In genomic region chr11:49893806-49894205, GRCm38 (mm10) we compare ENCODE assay signal across 23 mouse cellular contexts. TPM values are rescaled to one million over a fixed set of nuclear protein-coding genes. Genes with fewer than 3 reads are reported as not detected.
DNase-seq lines count a peak whose midpoint lies in the region; ATAC-seq lines count a peak whose summit lies in the region.
"Had no signal": no experiment of that assay in that cellular context is flagged by ENCODE, and none has a peak within 500 bp of the region (broad histone marks: within the 10 kb centered on the region; RNA-seq: fewer than 3 reads in every experiment).

No protein-coding gene starts in this region.

- H3K4me2 ChIP-seq in forebrain, embryonic 14.5 days (ENCODE audit: low read length), result no peak overlapping the region
- no peak overlapping the region for H3K4me2 ChIP-seq in forebrain, embryonic 13.5 days
- no peak overlapping the region for H3K4me2 ChIP-seq in hindbrain, embryonic 13.5 days
- H3K4me2 ChIP-seq in midbrain, embryonic 14.5 days (ENCODE audit: low read length), result no peak overlapping the region
- no peak overlapping the region for H3K4me2 ChIP-seq in midbrain, embryonic 11.5 days
- H3K4me2 ChIP-seq: embryonic facial prominence, embryonic 13.5 days; heart, embryonic 13.5 days had no signal

- H3K4me3 ChIP-seq in forebrain, embryonic 14.5 days (ENCODE audit: low read depth, low read length), result no peak overlapping the region
- no peak overlapping the region for H3K4me3 ChIP-seq in forebrain, embryonic 13.5 days
- no peak overlapping the region for H3K4me3 ChIP-seq in hindbrain, embryonic 13.5 days
- H3K4me3 ChIP-seq in hindbrain, embryonic 10.5 days, result no peak overlapping the region
- no peak overlapping the region for H3K4me3 ChIP-seq in midbrain, embryonic 14.5 days (replicated peaks; ENCODE audit: low read depth, low read length)
- H3K4me3 ChIP-seq in midbrain, embryonic 11.5 days (ENCODE audit: low read depth, low read length), result no peak overlapping the region
- H3K4me3 ChIP-seq: embryonic facial prominence, embryonic 13.5 days; gastrocnemius, adult 2 months; heart, embryonic 13.5 days had no signal

- no peaks in the 10 kb centered on the region for H3K4me1 ChIP-seq in forebrain, embryonic 14.5 days (ENCODE audit: control insufficient read depth, insufficient read depth, low read length)
- H3K4me1 ChIP-seq in forebrain, embryonic 13.5 days, result no peaks in the 10 kb centered on the region
- H3K4me1 ChIP-seq in hindbrain, embryonic 13.5 days (replicated peaks), result no peaks in the 10 kb centered on the region
- no peaks in the 10 kb centered on the region for H3K4me1 ChIP-seq in hindbrain, embryonic 10.5 days (replicated peaks)
- no peaks in the 10 kb centered on the region for H3K4me1 ChIP-seq in midbrain, embryonic 14.5 days (ENCODE audit: control insufficient read depth, insufficient read depth, low read length)
- no peaks in the 10 kb centered on the region for H3K4me1 ChIP-seq in midbrain, embryonic 11.5 days (ENCODE audit: control insufficient read depth, insufficient read depth, low read length)

- H3K9ac ChIP-seq in forebrain, embryonic 14.5 days (ENCODE audit: low read length), result no peak overlapping the region
- no peak overlapping the region for H3K9ac ChIP-seq in forebrain, embryonic 13.5 days
- no peak overlapping the region for H3K9ac ChIP-seq in hindbrain, embryonic 13.5 days
- H3K9ac ChIP-seq in midbrain, embryonic 14.5 days (replicated peaks; ENCODE audit: low read length), result no peak overlapping the region
- H3K9ac ChIP-seq in midbrain, embryonic 11.5 days (ENCODE audit: low read length), result no peak overlapping the region
- H3K9ac ChIP-seq: embryonic facial prominence, embryonic 13.5 days; heart, embryonic 13.5 days had no signal

- no peak overlapping the region for H3K27ac ChIP-seq in forebrain, embryonic 14.5 days (ENCODE audit: low read depth, low read length)
- no peak overlapping the region for H3K27ac ChIP-seq in forebrain, embryonic 13.5 days
- H3K27ac ChIP-seq in hindbrain, embryonic 13.5 days, result 0 out of 2 replicates have a peak overlapping the region, but pooled peaks have one; percentile 18
- no peak overlapping the region for H3K27ac ChIP-seq in hindbrain, embryonic 10.5 days
- no peak overlapping the region for H3K27ac ChIP-seq in midbrain, embryonic 14.5 days (replicated peaks; ENCODE audit: low read depth, low read length)
- H3K27ac ChIP-seq in midbrain, embryonic 11.5 days (ENCODE audit: low read depth, low read length), result no peak overlapping the region
- H3K27ac ChIP-seq: embryonic facial prominence, embryonic 13.5 days; gastrocnemius, adult 2 months; heart, embryonic 13.5 days had no signal

- WGBS in forebrain, embryonic 14.5 days, result 66% methylated on average over 11 of the region's 11 CpGs
- WGBS in forebrain, embryonic 13.5 days, result 74% methylated on average over 11 of the region's 11 CpGs
- WGBS in hindbrain, embryonic 13.5 days, result 69% methylated on average over 11 of the region's 11 CpGs
- 82% methylated on average over 11 of the region's 11 CpGs for WGBS in hindbrain, embryonic 10.5 days
- WGBS in midbrain, embryonic 14.5 days, result 71% methylated on average over 11 of the region's 11 CpGs
- WGBS in midbrain, embryonic 11.5 days, result 85% methylated on average over 11 of the region's 11 CpGs

- H3K9me3 ChIP-seq in forebrain, embryonic 14.5 days (replicated peaks; ENCODE audit: control insufficient read depth, low read length), result no peaks in the 10 kb centered on the region
- no peaks in the 10 kb centered on the region for H3K9me3 ChIP-seq in forebrain, embryonic 13.5 days (replicated peaks)
- peaks cover 7% of the 10 kb centered on the region; the same call in 1 of the 2 replicates for H3K9me3 ChIP-seq in hindbrain, embryonic 13.5 days
- peaks cover 10% of the 10 kb centered on the region for H3K9me3 ChIP-seq in hindbrain, embryonic 10.5 days
- H3K9me3 ChIP-seq in midbrain, embryonic 14.5 days (ENCODE audit: control insufficient read depth, low read length), result peaks cover 7% of the 10 kb centered on the region; the same call in 1 of the 2 replicates
- H3K9me3 ChIP-seq in midbrain, embryonic 11.5 days (ENCODE audit: control insufficient read depth, low read length), result no peaks in the 10 kb centered on the region
- H3K9me3 ChIP-seq: G1E had no signal

- ATAC-seq in forebrain, embryonic 14.5 days, result no peak
- no peak for ATAC-seq in forebrain, embryonic 13.5 days
- no peak for ATAC-seq in hindbrain, embryonic 13.5 days (ENCODE audit: low FRiP score)
- no peak for ATAC-seq in midbrain, embryonic 14.5 days (ENCODE audit: low FRiP score, low TSS enrichment)
- no peak for ATAC-seq in midbrain, embryonic 11.5 days (ENCODE audit: low FRiP score)
- ATAC-seq: CD4-positive, CD25-positive, alpha-beta regulatory T cell, adult 4 months; inflammation-experienced regulatory T-cells, adult 6 months; intestine, postnatal 0 days had no signal

- DNase-seq in forebrain, embryonic 14.5 days (ENCODE audit: low spot score), result peak; percentile 56
- DNase-seq in hindbrain, embryonic 10.5 days (ENCODE audit: low spot score), result no peak
- peak; percentile 27 for DNase-seq in midbrain, embryonic 14.5 days
- no peak for DNase-seq in midbrain, embryonic 11.5 days (ENCODE audit: low spot score, missing footprints)
- DNase-seq in cerebellum, adult 9-10 months, result no peak
- DNase-seq: adrenal gland, postnatal 10 days; B cell, adult 2 months; cerebellum, adult 11-12 months; cerebellum, adult 9-11 months; cerebellum, postnatal 36 days; gastrocnemius, adult 2 months; gastrocnemius, postnatal 25 days; heart, postnatal 36 days; kidney, adult 8-10 months had no signal

- no peaks in the 10 kb centered on the region for H3K27me3 ChIP-seq in forebrain, embryonic 14.5 days (replicated peaks; ENCODE audit: control insufficient read depth, insufficient read depth, low read length)
- H3K27me3 ChIP-seq in forebrain, embryonic 13.5 days, result peaks cover 3% of the 10 kb centered on the region; the same call in 1 of the 2 replicates
- no peaks in the 10 kb centered on the region for H3K27me3 ChIP-seq in hindbrain, embryonic 13.5 days
- H3K27me3 ChIP-seq in hindbrain, embryonic 10.5 days (ENCODE audit: insufficient read depth, poor library complexity, severe bottlenecking), result peaks cover 1% of the 10 kb centered on the region
- no peaks in the 10 kb centered on the region for H3K27me3 ChIP-seq in midbrain, embryonic 14.5 days (ENCODE audit: control insufficient read depth, insufficient read depth, low read length)
- no peaks in the 10 kb centered on the region for H3K27me3 ChIP-seq in midbrain, embryonic 11.5 days (ENCODE audit: control insufficient read depth, insufficient read depth, low read length)

- H3K36me3 ChIP-seq in forebrain, embryonic 14.5 days (ENCODE audit: control insufficient read depth, insufficient read depth, low read length), result peaks cover 4% of the 10 kb centered on the region; the same call in 1 of the 2 replicates
- 0 out of 2 replicates have a peak, but pooled peaks cover 4% of the 10 kb centered on the region for H3K36me3 ChIP-seq in forebrain, embryonic 13.5 days (ENCODE audit: poor library complexity, severe bottlenecking)
- H3K36me3 ChIP-seq in hindbrain, embryonic 13.5 days, result peaks cover 4% of the 10 kb centered on the region; the same call in 1 of the 2 replicates
- H3K36me3 ChIP-seq in hindbrain, embryonic 10.5 days, result 0 out of 2 replicates have a peak, but pooled peaks cover 4% of the 10 kb centered on the region
- H3K36me3 ChIP-seq in midbrain, embryonic 14.5 days (ENCODE audit: control insufficient read depth, insufficient read depth, low read length), result peaks cover 6% of the 10 kb centered on the region; the same call in 1 of the 2 replicates
- H3K36me3 ChIP-seq in midbrain, embryonic 11.5 days (ENCODE audit: control insufficient read depth, insufficient read depth, low read length), result no peaks in the 10 kb centered on the region

RNA-seq across cellular contexts. Expression of gene Rasgef1c, which starts 7.8 kb away (rescaled TPM):
- polyA plus RNA-seq in forebrain, embryonic 14.5 days (2014; fragmentation: Nextera tagmentation; extraction: Ambion mirVana), result 10.9 and 15.6 TPM in 2 replicates
- 5.7 and 6.3 TPM in 2 replicates for polyA plus RNA-seq in forebrain, embryonic 13.5 days (2015; fragmentation: Nextera tagmentation; extraction: Ambion mirVana)
- 14.4 and 16.5 TPM in 2 replicates for polyA plus RNA-seq in hindbrain, embryonic 13.5 days (2015; fragmentation: Nextera tagmentation; extraction: Ambion mirVana)
- polyA plus RNA-seq in hindbrain, embryonic 10.5 days (2016; fragmentation: Nextera tagmentation; extraction: Ambion mirVana), result 1.5 and 3.7 TPM in 2 replicates
- polyA plus RNA-seq in midbrain, embryonic 14.5 days (2014; fragmentation: Nextera tagmentation; extraction: Ambion mirVana), result 24.9 and 36.2 TPM in 2 replicates
- polyA plus RNA-seq in midbrain, embryonic 11.5 days (2014; fragmentation: Nextera tagmentation; extraction: Ambion mirVana), result 0.55 and 0.92 TPM in 2 replicates
- polyA plus RNA-seq: G1E; heart, embryonic 13.5 days; heart, postnatal 0 days had no signal

RNA-seq across cellular contexts. Expression of gene Mapk9, which starts 47.3 kb away (rescaled TPM):
- polyA plus RNA-seq in forebrain, embryonic 14.5 days (2014; fragmentation: Nextera tagmentation; extraction: Ambion mirVana), result 43.6 and 49.1 TPM in 2 replicates
- 33.1 and 33.2 TPM in 2 replicates for polyA plus RNA-seq in forebrain, embryonic 13.5 days (2015; fragmentation: Nextera tagmentation; extraction: Ambion mirVana)
- 54.0 TPM in 2 replicates for polyA plus RNA-seq in hindbrain, embryonic 13.5 days (2015; fragmentation: Nextera tagmentation; extraction: Ambion mirVana)
- polyA plus RNA-seq in hindbrain, embryonic 10.5 days (2016; fragmentation: Nextera tagmentation; extraction: Ambion mirVana), result 26.5 and 34.0 TPM in 2 replicates
- polyA plus RNA-seq in midbrain, embryonic 14.5 days (2014; fragmentation: Nextera tagmentation; extraction: Ambion mirVana), result 58.7 and 72.4 TPM in 2 replicates
- polyA plus RNA-seq in midbrain, embryonic 11.5 days (2014; fragmentation: Nextera tagmentation; extraction: Ambion mirVana), result 41.2 and 44.1 TPM in 2 replicates

Comparison
In these comparisons a context has a peak if more than half of its experiments do, and no peak if none do; other contexts are left out.
1. DNase-seq: peak in forebrain, embryonic 14.5 days (single experiment) and midbrain, embryonic 14.5 days (single experiment); none in hindbrain, embryonic 10.5 days (single experiment), midbrain, embryonic 11.5 days (single experiment) and cerebellum, adult 9-10 months (single experiment).